Mouse (Mus musculus) retina, postnatal 7 days (tissue): Measurements from ENCODE around the gene Hrct1.

Experiments
- DNase-seq: peaks from one replicate; pipeline ENCODE4 v3.0.0-alpha.2; 2012; ENCODE audit warnings: low read depth, low spot score

The Hrct1 gene

DNA sequence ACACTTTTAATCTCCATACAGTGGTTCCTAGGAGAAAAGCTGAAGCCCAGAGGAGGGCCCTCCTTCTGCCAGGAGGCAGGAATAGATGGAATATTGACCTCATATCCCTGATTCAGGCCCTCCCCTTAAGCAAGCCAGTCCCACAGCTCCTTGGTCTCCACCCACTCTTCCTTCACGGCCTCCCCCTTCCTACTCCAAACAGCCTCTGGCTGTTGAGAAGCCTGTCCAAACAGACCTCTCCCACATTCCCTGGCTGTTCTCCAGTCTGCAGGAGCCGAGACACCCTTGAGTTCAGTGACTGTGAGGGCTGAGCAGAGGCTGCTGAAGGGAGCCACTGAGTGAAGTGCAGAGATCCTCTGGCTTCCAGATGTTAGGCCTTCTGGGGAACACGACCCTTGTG is at the start of gene Hrct1:
Gene Hrct1, plus strand, starts transcription at position 194 of the 400 bp plus-strand sequence.
- no peak for DNase-seq

DNA sequence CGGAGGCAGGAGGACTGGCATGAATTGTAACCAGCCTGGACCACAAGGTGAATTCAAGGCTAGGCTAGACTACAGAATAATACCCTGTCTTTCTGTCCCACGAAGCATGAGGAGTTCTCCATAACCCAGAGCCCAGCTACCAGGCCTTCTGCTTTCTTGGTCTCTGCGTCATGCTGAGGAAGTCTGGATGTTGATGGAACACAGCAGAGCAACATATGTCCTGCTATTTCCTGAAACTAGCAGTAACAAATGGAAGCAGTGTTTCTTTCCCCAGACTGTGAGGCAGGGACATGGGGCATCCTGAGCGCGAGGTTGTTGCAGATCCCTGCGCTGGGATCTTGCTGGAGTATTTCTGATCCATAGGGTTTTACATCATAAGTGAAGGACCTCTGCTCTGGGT is 48.4 kb upstream of the Hrct1 start:
- DNase-seq, result no peak

DNA sequence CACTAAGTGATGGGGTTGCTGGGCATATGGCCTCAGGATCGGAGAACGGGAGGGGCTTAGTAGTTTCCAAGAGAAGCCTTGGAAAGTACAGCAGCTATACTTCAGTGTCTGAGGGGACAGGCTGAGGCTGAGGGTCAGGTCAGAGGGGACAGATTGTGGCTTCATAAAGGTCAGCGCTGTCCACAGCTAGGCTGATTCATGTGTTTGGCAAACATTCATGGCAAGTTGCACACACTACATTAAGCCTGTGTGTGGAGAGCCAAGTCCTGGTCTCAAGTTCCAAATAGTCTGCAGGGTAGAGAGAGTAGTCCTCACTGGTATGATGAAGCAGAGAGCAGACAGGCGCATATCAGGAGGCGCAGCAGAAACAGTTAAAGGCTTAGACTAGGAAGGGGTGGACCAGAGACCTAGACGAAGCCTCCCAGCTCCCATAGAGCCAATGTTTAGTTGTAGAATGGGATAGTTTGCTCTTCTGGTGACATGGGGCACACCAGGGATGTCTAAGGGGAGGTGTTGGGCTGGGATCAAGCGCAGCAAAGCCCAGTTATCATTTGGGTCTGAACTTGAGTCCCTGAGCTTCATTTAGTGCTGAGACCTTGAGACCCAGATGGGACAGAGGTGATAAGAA is 47.5 kb upstream of the Hrct1 start:
- no peak for DNase-seq

DNA sequence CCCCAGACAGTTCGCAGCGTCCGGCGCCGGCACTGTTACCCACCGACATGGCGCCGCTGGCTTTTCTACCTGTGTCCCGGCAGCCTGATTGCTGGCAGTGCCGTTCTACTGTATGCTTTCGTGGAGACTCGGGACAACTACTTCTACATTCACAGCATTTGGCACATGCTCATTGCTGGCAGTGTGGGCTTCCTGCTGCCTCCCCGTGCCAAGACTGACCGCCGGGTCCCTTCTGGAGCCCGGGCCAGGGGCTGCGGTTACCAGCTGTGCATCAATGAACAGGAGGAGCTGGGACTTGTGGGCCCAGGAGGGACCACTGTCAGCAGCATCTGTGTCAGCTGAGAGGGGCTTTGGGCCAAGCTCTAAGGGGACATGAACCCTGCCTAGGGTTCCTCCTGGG is 37.0 kb upstream of the Hrct1 start:
- no peak for DNase-seq

DNA sequence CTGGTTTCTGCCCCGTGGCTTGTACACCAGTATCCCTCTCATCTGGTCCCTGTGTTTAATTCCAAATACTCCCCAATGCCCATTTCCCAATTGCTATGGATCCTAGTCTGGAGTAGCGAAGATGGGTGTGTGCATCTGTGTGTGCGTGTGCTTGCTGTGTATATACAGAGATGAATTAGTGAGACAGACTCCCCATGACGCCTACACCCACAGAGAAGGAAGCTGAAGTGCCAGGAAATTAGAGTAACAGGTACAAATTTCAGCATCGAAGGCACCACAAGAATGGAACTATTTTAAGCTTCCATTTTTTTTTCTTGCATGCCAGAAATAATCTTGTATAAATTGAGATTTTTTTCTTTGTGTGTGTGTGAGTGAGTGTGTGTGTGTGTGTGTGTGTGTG is 36.0 kb upstream of the Hrct1 start:
- no peak for DNase-seq

DNA sequence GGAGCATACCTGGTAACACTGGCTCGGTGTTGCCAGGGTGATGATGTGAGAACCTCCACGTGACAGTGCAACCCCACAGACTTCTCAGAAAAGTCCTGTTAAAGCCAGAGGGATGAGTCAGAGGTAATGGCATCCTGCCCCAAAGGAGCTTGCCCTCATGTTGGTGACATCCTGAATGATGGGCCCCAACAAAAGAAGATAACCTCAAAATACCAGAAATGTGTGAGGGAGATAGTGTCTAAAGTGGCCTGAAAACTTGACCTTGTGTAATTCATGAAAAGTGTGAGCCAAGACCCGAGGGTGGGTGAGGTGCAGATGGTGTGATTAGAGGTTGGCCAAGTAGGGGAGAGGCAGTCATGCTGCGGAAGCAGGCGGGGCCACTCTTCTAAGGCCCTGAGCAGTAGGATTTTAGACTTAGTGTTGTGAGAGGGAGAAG is 33.2 kb upstream of the Hrct1 start:
- no peak for DNase-seq

DNA sequence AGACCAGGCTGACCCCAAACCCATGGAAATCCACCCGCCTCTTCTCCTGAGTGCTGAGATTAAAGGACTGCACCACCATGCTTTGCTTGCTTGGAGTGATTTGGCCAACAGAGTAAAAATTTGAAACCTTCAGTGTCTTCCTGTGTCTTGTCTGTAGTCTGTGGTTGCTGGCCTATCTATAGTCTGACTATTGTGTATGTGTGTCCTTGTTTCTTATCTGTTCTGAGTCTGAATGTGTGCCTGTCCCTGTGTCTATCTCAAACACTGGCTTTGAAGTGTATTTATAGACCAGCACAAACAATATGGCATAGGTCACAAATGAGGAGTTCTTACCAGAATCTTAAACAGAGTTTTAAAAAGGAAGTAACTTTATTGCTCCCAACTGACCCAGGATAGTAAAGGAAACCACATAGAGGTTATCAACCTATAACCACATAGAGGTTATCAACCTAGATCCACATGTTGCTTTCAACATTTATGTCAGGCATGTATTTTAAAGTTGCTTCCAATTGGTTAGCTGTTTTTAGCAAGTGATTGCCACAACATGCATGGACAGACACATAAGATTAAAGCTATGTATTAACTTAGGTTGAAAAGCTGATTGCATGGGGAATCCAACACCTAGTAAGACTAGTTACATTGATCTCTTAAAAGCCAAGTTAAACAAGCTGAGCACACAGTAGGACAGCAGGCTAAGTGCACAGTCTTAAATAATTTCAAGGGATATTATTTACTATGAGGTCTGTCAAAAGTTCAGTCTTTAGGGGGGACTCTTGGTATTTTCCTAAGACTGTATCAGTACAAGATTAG is 32.3 kb upstream of the Hrct1 start:
- no peak for DNase-seq

DNA sequence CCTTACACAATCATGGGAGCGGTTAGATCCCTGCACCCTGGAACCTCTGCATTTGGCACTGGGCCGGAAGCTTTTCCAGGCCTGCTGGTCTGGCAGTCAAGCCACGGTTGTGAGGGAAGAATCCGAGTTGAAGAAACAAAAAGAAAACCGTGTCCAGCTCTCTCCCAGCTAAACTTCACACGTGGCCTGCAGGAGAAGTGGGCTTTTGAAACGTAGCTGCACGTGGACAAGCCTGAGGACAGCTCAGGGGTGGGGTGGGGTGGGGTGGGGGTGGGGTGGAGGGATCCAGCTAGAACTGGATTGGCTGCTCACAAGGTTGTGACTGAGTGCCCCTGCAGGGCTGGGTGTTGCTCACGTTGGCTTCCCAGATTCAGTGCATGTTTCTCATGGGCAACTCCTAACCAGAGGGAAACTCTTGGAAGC is 31.7 kb upstream of the Hrct1 start:
- no peak for DNase-seq

DNA sequence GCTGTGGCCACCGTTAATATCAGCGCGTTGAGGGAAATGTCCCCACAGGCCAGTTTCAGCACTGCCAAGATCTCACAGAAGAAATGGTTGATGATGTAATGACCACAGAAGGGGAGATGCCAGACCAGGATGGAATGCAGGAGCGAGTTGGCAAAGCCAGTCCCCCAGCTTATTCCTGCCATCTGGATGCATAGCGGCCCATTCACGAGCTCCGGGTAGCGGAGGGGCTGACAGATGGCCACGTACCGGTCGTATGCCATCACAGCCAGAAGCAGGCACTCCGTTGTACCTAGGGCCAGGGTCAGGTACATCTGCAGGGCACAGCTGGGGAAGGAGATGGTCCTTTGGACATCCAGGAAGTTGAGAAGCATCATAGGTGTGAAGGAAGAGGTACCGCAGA is 30.4 kb upstream of the Hrct1 start:
- no peak for DNase-seq

DNA sequence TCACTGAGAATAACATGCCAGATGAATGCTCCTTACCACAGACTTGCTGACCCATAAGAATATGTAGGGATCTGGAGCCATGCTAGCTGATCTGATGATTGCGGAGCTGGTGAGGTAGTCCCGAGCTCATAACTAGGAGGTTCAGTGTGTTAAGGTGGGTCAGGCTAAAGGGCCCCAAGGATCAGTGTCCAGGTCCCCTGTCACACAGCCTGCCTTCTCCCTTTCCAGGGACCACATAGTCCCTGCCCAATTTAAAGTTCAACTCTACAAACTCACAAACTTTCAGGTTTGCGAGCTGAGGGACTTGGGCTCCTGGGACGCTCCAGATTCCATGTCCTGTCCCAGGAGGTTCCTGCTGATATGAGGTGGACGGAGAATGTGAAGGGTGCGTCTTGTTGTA is 26.3 kb upstream of the Hrct1 start, which contains the start of gene Olfr70:
Gene Olfr70, minus strand, starts transcription at position 101 of the 400 bp plus-strand sequence.
- no peak for DNase-seq

DNA sequence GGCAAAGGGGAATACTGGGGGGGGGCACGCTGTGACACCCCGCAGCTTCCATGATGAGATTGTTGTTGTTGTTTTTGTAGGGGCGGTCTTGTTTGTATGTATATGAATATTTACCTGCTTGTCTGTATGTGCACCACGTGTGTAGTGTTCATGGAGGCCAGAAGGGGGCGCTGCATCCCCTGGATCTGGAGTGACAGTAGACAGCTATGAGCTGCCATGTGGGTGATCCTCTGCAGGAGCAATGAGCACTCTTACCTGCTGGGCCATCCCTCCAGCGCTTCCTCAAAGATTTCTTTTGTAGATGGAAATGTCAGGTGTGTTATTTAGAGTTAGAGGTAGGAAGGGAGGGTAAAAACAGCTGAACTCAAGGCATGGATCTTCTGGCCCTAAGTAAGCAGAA is 23.5 kb upstream of the Hrct1 start:
- no peak for DNase-seq

DNA sequence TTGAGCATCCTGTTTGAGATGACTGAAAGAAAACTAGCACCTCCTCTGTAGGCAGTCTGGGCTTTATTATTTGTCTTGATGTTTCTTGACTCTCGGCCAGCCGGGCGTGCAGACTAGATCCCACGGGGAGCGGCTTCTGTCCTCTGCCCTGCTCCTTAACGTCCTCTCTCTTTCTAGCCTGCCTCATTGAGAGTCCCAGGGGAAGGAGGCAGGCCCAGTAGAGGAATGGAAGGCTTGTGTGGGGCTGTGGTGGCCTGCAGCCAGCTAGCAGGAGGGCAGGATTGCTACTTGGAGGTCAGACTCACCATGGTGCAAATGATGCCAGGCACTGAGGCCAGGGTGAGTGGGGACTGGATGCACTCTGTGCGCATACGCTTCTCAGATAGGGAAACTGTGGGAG is 23.1 kb upstream of the Hrct1 start:
- DNase-seq, result no peak

DNA sequence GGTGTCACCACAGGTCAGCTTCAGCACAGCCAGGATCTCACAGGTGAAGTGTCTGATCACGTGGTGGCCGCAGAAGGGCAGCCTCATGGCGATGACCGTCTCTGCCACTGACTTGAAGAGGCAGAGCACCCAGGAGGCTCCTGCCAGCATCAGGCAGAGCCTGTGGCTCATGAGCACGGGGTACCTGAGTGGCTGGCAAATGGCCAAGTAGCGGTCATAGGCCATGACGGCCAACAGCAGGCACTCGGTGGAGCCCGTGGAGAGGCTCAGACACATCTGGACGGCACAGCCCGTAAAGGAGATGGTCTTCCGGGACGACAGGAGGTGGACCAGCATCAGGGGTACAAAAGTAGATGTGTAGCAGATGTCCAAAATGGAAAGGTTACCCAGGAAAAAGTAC is 21.0 kb upstream of the Hrct1 start:
- no peak for DNase-seq

DNA sequence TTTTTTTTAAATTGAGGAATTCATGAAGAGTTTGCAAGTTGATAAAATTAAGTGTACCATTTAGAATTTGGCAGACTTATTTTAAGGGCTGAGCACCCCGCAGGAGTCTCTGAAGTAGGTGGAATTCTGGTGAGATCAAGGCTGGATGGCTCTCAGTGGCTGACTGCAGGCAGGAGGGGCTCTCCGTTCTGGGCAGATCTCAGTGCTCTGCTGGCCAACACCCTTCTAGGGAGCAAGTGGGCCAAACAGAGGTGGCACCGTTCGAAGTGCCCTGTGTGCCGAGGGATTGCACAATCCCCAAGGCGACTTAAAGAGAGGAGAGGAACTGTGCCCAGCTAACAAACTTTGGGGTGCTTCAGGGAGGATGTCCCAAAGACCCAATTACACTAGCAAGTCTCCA is 17.1 kb upstream of the Hrct1 start, which contains the start of gene Olfr71:
Gene Olfr71, minus strand, starts transcription at position 387 of the 400 bp plus-strand sequence.
- no peak for DNase-seq

DNA sequence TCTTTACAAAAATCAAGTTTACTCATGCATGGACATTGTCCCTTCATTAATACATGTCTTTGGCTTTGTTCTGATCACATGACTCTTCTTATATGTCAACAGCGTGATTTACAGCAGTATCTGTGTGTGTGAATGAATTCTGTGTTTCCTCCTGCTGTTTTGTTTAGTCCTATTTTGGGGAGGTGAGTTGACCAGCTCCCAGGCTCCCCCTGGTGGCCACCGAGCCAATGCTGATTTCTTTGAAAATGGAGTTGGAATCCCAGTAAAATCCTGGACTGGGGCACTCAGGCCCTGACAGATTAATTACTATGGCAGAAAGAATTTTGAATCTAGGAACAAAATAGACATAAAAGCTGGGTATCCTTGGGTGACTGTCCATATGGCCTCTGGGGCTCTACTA is 15.2 kb upstream of the Hrct1 start:
- peak; percentile 42 for DNase-seq

DNA sequence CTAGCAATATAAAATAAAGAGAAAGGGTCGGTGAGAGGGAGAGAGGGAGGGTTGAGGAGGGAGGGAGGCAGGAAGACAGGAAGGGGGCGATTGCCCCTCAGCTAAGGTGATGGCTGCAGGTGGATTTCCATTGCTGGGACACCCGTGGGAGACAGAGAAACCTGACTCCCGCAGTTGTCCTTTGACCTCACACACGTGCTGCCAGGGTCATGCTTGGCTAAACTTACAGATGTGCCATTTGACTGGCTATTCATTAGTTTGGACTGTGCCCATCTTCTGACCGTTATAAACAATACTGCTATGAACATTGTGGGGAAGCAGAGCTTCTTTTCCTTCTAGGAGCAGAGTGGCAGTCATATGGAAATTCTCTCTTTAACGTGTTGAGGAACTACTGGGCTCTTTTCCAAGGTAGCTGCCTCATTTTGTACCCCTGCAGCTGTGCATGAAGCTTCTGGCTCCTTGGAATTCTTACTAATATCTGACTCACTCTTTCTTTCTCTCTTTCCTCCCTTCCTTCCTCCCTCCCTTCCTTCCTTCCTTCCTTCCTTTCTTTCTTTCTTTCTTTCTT is 13.3 kb upstream of the Hrct1 start:
- DNase-seq, result no peak

DNA sequence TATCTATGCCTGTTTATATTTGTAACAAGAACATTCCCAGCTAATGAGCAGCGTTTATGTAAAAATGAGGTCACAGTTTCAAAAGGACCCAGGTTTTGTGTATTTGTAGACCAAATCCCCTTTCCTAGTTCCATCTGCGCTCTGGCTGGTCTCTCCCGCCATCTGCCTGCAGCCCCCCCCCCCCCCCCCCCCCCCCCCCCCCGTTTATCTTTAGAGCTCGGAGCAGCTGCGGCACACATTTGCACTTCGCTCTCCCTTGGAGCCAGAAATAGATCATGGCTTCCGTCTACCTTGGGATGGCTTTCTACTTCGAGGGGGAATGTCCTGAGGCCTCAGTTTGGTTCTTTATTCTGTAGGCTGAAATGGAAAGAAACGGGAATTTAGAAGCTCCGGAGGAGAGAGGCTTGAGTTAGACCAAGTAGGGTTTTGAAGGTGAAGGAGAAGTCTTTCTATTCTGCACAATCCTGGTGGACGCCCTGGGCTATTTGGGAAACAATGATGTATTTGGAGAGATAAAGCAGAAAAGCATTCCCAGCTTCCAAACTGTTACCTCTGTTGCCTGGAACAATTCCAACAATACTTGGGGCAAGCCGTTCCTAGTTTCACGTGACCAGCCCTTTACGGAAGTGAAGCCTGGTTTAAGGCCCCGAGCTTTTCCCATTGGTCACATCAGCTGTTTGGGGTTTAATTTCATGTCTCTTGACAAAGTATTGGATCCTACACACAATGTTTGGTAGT is 6.3 kb upstream of the Hrct1 start:
- peak; percentile 25 for DNase-seq

DNA sequence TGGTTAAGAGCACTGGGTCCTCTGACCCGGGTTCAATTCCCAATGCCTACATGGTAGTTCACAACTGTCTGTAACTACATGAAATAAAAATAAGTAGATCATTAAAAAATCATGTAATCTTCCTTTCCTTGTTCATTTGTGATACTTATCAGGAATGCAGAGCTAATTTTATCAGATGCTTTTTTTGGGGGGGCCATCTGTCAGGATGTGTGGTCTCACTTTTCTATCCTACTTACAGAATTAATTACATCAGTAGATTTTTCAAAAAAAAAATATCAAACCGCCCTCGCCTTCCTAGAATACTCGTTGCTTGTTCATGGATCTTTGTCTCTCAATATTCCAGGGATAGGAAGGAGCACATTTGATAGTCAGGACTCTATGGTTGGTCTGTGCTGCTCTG is 4.8 kb upstream of the Hrct1 start:
- no peak for DNase-seq

DNA sequence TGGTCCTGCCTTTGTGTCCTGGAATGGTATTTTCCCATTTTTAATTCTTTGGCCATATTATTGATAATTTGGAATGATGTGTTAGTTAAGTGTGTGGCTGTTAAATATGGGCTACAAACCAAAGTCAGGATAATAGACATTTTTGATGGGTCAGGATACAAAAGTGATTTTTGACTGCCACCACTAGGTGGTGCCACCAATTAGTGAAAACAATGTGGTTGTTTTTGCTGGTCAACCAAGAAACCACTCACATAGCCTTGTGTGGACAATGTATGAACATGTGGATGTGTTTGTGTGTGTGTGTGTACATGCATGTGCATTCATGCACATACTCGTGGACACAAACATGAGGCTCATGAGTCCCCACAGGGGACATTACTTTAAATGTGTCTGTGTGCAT is 2.2 kb upstream of the Hrct1 start:
- DNase-seq, result peak; percentile 31

DNA sequence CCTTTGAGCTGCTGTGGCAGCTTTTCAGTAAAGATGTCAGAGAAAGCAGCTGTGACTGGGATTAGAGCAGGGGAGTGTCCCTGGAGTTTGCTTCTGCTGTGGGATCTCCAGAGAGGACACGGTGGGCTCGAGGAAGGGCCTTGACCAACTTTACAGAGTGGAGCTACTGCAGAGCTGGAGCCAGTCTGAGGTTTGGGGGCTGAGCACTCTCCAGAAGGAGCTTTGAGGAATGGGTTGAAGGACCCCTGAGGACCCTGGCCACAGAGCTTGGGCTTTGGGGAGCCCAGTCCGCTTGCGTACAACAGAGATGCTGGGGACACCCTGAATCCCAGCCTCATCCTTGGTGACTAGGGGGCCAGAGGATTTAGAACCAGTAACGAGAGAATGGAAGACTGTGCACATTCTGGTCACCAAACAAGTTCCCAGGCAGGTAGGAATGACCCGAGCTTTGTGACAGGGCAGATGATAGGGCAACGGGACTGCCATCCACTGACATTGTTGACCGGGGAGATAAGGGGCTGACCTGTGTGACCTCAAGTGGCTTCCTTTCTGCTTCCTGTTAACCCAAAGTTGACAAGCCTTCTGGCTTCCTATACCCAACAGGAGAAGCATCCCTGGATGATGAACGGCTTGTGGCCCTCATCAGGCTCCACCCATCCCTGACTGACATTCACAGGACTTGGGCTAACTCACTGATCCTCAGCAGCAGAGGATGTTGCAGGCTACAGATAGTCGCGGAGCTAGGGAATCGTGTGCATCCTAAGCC is 577 bp upstream of the Hrct1 start:
- no peak for DNase-seq
